Mouse (Mus musculus): ENCODE measurements around the gene Samhd1.

GRCm38 (mm10) chr2:157059166-157059565 lies 75.9 kb downstream of the Samhd1 start:
- TF ChIP-seq CTCF (IDR thresholded peaks at IDR 0.05), result no peak
- no peak for TF ChIP-seq EP300 (IDR thresholded peaks at IDR 0.05)

Data from lung, postnatal 0 days (tissue).